Mouse (Mus musculus): ENCODE data around the gene Krt14.

Gene Krt14

GRCm38 (mm10) chr11:100168071-100168470, 39.3 kb downstream of the Krt14 start:
- no peak for DNase-seq (ENCODE audit: low spot score)

- no peak for DNase-seq (ENCODE audit: low spot score)
These were observed 43.0 kb downstream of the Krt14 start for GRCm38 (mm10) chr11:100164392-100164791.

GRCm38 (mm10) chr11:100157908-100158477, 49.4 kb downstream of the Krt14 start:
- DNase-seq (ENCODE audit: low spot score) = no peak

GRCm38 (mm10) chr11:100157331-100157730, 50.0 kb downstream of the Krt14 start:
- DNase-seq (ENCODE audit: low spot score) = no peak

- no peak for DNase-seq (ENCODE audit: low spot score)
These were observed 51.7 kb downstream of the Krt14 start for GRCm38 (mm10) chr11:100155497-100156255.
